Comparison of ENCODE assay signal across 9 mouse cellular contexts in genomic region chr9:31914871-31915270, GRCm38 (mm10). TPM values are rescaled to one million over a fixed set of nuclear protein-coding genes. Genes with fewer than 3 reads are reported as not detected.
DNase-seq lines count a peak whose midpoint lies in the region; ATAC-seq and TF ChIP-seq lines count a peak whose summit lies in the region.
"Had no signal": no experiment of that assay in that cellular context is flagged by ENCODE, and none has a peak within 500 bp of the region (broad histone marks: within the 10 kb centered on the region; RNA-seq: fewer than 3 reads in every experiment).

No protein-coding gene starts in this region.

- TF ChIP-seq CTCF in lung, postnatal 0 days (IDR thresholded peaks at IDR 0.05) = no peak

- peaks cover 60% of the 10 kb centered on the region for H3K27me3 ChIP-seq in lung, postnatal 0 days (replicated peaks; ENCODE audit: insufficient read depth, low read length)
- H3K27me3 ChIP-seq in heart, embryonic 14.5 days (ENCODE audit: control insufficient read depth, insufficient read depth, low read length) = peaks cover 93% of the 10 kb centered on the region
- peaks cover 80% of the 10 kb centered on the region for H3K27me3 ChIP-seq in limb, embryonic 14.5 days (ENCODE audit: control insufficient read depth, insufficient read depth, low read length)
- peaks cover 55% of the 10 kb centered on the region for H3K27me3 ChIP-seq in stomach, embryonic 14.5 days (ENCODE audit: control insufficient read depth, insufficient read depth, low read length)

- no peak for TF ChIP-seq POLR2A in limb, embryonic 14.5 days (IDR thresholded peaks at IDR 0.05; ENCODE audit: borderline replicate concordance, extremely low read depth, insufficient read depth, insufficient read length)

- no peak overlapping the region for H3K9ac ChIP-seq in lung, postnatal 0 days (replicated peaks; ENCODE audit: low read depth)
- no peak overlapping the region for H3K9ac ChIP-seq in heart, embryonic 14.5 days (ENCODE audit: low read length)
- H3K9ac ChIP-seq in limb, embryonic 14.5 days (ENCODE audit: low read depth, low read length, severe bottlenecking) = 0 out of 2 replicates have a peak overlapping the region, but pooled peaks have one; percentile 25
- no peak overlapping the region for H3K9ac ChIP-seq in stomach, embryonic 14.5 days (replicated peaks; ENCODE audit: low read depth, low read length)

- H3K4me1 ChIP-seq in lung, postnatal 0 days (ENCODE audit: insufficient read depth, low read depth, low read length) = 0 out of 2 replicates have a peak, but pooled peaks cover 4% of the 10 kb centered on the region
- H3K4me1 ChIP-seq in heart, embryonic 14.5 days (ENCODE audit: control insufficient read depth in 2 of 2, insufficient read depth in 2 of 2, low read length in 2 of 2) = peaks cover 4 to 26% of the 10 kb centered on the region in 2 experiments; a peak in 3 of 4 replicates
- peaks cover 12% of the 10 kb centered on the region for H3K4me1 ChIP-seq in limb, embryonic 14.5 days (ENCODE audit: control insufficient read depth, insufficient read depth, low read length)
- 0 out of 2 replicates have a peak, but pooled peaks cover 10% of the 10 kb centered on the region for H3K4me1 ChIP-seq in stomach, embryonic 14.5 days (ENCODE audit: control insufficient read depth, insufficient read depth, low read length)

- no peak for TF ChIP-seq EP300 in lung, postnatal 0 days (IDR thresholded peaks at IDR 0.05)

- no peak for ATAC-seq in lung, postnatal 0 days
- ATAC-seq in heart, embryonic 14.5 days (ENCODE audit: insufficient number of reproducible peaks, insufficient read depth, low FRiP score, low read depth) = no peak
- ATAC-seq in limb, embryonic 14.5 days (ENCODE audit: low FRiP score, low read depth) = no peak
- ATAC-seq in stomach, embryonic 14.5 days (ENCODE audit: insufficient number of reproducible peaks, insufficient read depth, low FRiP score, low read depth) = no peak

- H3K4me3 ChIP-seq in lung, postnatal 0 days (ENCODE audit: low read depth, low read length) = peak overlapping the region; percentile 17
- peak overlapping the region; percentile 28 to 58 for H3K4me3 ChIP-seq in heart, embryonic 14.5 days (ENCODE audit: control insufficient read depth in 1 of 2, insufficient read depth in 1 of 2, low read depth in 1 of 2, low read length in 2 of 2)
- peak overlapping the region; percentile 58 for H3K4me3 ChIP-seq in limb, embryonic 14.5 days (replicated peaks; ENCODE audit: low read length)
- peak overlapping the region; percentile 9; the same call in 1 of the 2 replicates for H3K4me3 ChIP-seq in stomach, embryonic 14.5 days (ENCODE audit: low read depth, low read length)

- H3K27ac ChIP-seq in lung, postnatal 0 days (ENCODE audit: low read length) = no peak overlapping the region
- no peak overlapping the region for H3K27ac ChIP-seq in heart, embryonic 14.5 days (replicated peaks in 1 of 2; ENCODE audit: control insufficient read depth in 1 of 2, insufficient read depth in 1 of 2, low read depth in 2 of 2, low read length in 2 of 2)
- no peak overlapping the region for H3K27ac ChIP-seq in limb, embryonic 14.5 days (replicated peaks; ENCODE audit: low read depth, low read length)
- no peak overlapping the region for H3K27ac ChIP-seq in stomach, embryonic 14.5 days (ENCODE audit: low read length)

- H3K36me3 ChIP-seq in lung, postnatal 0 days (ENCODE audit: insufficient read depth, low read length) = no peaks in the 10 kb centered on the region
- H3K36me3 ChIP-seq in heart, embryonic 14.5 days (ENCODE audit: control insufficient read depth, insufficient read depth, low read length) = no peaks in the 10 kb centered on the region
- no peaks in the 10 kb centered on the region for H3K36me3 ChIP-seq in limb, embryonic 14.5 days (ENCODE audit: control insufficient read depth, insufficient read depth, low read length)
- no peaks in the 10 kb centered on the region for H3K36me3 ChIP-seq in stomach, embryonic 14.5 days (ENCODE audit: control insufficient read depth, insufficient read depth, low read length)

- H3K4me2 ChIP-seq in lung, postnatal 0 days (replicated peaks; ENCODE audit: low read depth, low read length) = peak overlapping the region; percentile 32
- H3K4me2 ChIP-seq in heart, embryonic 14.5 days (ENCODE audit: low read length) = peak overlapping the region; percentile 99
- peak overlapping the region; percentile 98 for H3K4me2 ChIP-seq in limb, embryonic 14.5 days (replicated peaks; ENCODE audit: low read depth, low read length, severe bottlenecking)
- H3K4me2 ChIP-seq in stomach, embryonic 14.5 days (replicated peaks; ENCODE audit: low read depth, low read length) = peak overlapping the region; percentile 33

- peak; percentile 20 for DNase-seq in adrenal gland, postnatal 10 days
- DNase-seq in adrenal gland, postnatal 4 days (ENCODE audit: low spot score in 2 of 2) = no peak
- no peak for DNase-seq in lung, postnatal 0 days (ENCODE audit: low spot score)
- no peak for DNase-seq in lung, postnatal 10 days
- DNase-seq in limb, embryonic 14.5 days (ENCODE audit: low spot score) = no peak
- DNase-seq in layer of hippocampus, adult 11-12 months (ENCODE audit: low spot score) = no peak

- no peaks in the 10 kb centered on the region for H3K9me3 ChIP-seq in lung, postnatal 0 days (ENCODE audit: low read length)
- no peaks in the 10 kb centered on the region for H3K9me3 ChIP-seq in heart, embryonic 14.5 days (ENCODE audit: control insufficient read depth, low read length)
- no peaks in the 10 kb centered on the region for H3K9me3 ChIP-seq in limb, embryonic 14.5 days (ENCODE audit: control insufficient read depth, low read length)
- no peaks in the 10 kb centered on the region for H3K9me3 ChIP-seq in stomach, embryonic 14.5 days (ENCODE audit: control insufficient read depth, low read depth, low read length)

- WGBS in lung, postnatal 0 days = under 1% methylated on average over 34 of the region's 34 CpGs
- under 1% methylated on average over 34 of the region's 34 CpGs for WGBS in heart, embryonic 14.5 days
- whole genome bisulfite sequencing in limb, embryonic 14.5 days = under 1% methylated on average over 33 of the region's 34 CpGs
- WGBS in stomach, embryonic 14.5 days = under 1% methylated on average over 34 of the region's 34 CpGs

RNA-seq across cellular contexts. Expression of gene Barx2, which starts 1.6 kb away (rescaled TPM):
- 1 to 10 TPM in 1 of 2 experiments, under 1 TPM in 1; 0.12 to 2.4 TPM for total RNA-seq in adrenal gland, postnatal 10 days (2021)
- under 1 TPM in 1 of 2 experiments, not detected in 1; 0.28 TPM for total RNA-seq in adrenal gland, postnatal 4 days (2021)
- polyA plus RNA-seq in lung, postnatal 0 days (2015; fragmentation: Nextera tagmentation; extraction: Ambion mirVana) = 0.37 and 0.39 TPM in 2 replicates
- not detected in 2 replicates for polyA plus RNA-seq in heart, embryonic 14.5 days (2014; fragmentation: Nextera tagmentation; extraction: Ambion mirVana)
- polyA plus RNA-seq in limb, embryonic 14.5 days (2012; rRNA removed) = 15.1 and 16.9 TPM in 2 replicates
- polyA plus RNA-seq in limb, embryonic 14.5 days (2014; fragmentation: Nextera tagmentation; extraction: Ambion mirVana) = 4.6 and 6.1 TPM in 2 replicates
- 0.45 and 0.76 TPM in 2 replicates for polyA plus RNA-seq in stomach, embryonic 14.5 days (2014; fragmentation: Nextera tagmentation; extraction: Ambion mirVana)
- polyA plus RNA-seq: liver, embryonic 16.5 days had no signal

Comparison
In these comparisons a context has a peak if more than half of its experiments do, and no peak if none do; other contexts are left out.
1. H3K4me2 ChIP-seq: peak in every context shown above with its lines; median percentile 99 in heart, embryonic 14.5 days; 98 in limb, embryonic 14.5 days; 33 in stomach, embryonic 14.5 days; 32 in lung, postnatal 0 days.